Mouse (Mus musculus) cortical plate, adult 2 months (tissue): ENCODE results near the gene Cwc27.

Source experiments
- CTCF ChIP-seq: fragments of 200-500 bp; IDR thresholded peaks from 2 replicates; pipeline ENCODE4 v1.5.1; 2011; ENCODE audit warnings: mild to moderate bottlenecking, control low read depth, low read length; ENCODE audit not compliant: insufficient read depth; ENCODE audit errors: extremely low read depth
- POLR2A ChIP-seq: fragments of 200-500 bp; IDR thresholded peaks from 2 replicates; pipeline ENCODE4 v1.6.1; 2011; ENCODE audit warnings: mild to moderate bottlenecking, low read length, control low read depth; ENCODE audit not compliant: insufficient read depth; ENCODE audit errors: extremely low read depth

GRCm38 (mm10) chr13:104692710-104693109 lies 124.2 kb downstream of the Cwc27 start:
- TF ChIP-seq CTCF (no peak), POLR2A (no peak)
